Mouse (Mus musculus) central nervous system, embryonic 14 days (tissue): ENCODE measurements around the gene Sdr9c7. TPM values are rescaled to one million over a fixed set of nuclear protein-coding genes. Genes with fewer than 3 reads are reported as not detected.

Source experiments
- polyA plus RNA-seq: library from polyadenylated mRNA; depleted of rRNA; stranded (reverse); fragments of >200 nt; gene quantifications from 2 replicates; pipeline ENCODE4 v1.2.3, GENCODE M21; 2012; rRNA removed

Sdr9c7 gene
- not detected in 2 replicates for polyA plus RNA-seq

DNA sequence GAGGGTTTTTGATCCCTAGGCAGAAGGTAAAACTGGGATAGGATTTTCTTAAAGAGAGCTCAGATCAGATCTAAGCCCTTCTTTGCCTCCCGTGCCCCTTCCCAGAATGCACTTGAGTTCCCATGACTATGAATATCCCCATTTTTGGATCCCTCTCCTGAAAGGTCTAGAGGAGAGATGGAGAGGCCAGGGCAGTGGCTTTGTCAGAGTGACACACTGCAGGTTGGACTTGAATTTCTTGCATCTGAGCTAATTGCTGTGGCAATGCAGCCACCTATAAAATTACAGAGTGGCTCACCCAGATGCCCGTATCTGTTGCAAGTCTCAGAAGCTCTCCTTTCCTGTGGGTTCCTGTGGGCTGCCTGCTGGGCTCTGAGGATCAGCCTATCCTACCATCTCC is at the start of gene Sdr9c7:
Gene Sdr9c7, plus strand, starts transcription at position 301 of the 400 bp plus-strand sequence.

GRCm38 (mm10) chr10:127849628-127850027 is 48.7 kb upstream of the Sdr9c7 start, which contains the start of gene Rdh19:
Rdh19 (plus strand) TSS chr10:127849928.

DNA sequence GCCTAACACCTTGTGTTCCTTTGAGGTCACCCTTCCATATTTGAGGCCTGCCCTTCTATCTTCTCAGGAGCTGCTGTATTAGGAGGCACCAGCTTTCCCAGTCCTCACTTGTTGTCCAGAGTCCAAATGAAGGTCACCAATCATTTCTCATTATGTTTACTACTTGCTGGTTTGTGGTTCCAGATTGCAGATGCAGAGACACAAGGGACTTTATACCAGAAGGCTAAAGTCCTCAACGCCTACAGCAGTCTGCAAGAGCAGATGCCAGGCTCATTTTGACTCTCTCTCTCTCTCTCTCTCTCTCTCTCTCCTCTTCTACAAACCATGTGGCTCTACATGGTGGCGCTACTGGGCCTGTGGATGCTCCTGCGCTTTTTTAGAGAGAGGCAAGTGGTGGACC is 32.1 kb upstream of the Sdr9c7 start, which contains the start of gene Rdh16f2:
Gene Rdh16f2, plus strand, starts transcription at position 243 of the 400 bp plus-strand sequence.

GRCm38 (mm10) chr10:127888605-127889004 is 9.7 kb upstream of the Sdr9c7 start, which contains the start of gene Rdh7:
Rdh7 (minus strand) TSS chr10:127888817.

Other genes with a start within 250 kb of the Sdr9c7 start
- 8.7 and 9.0 TPM in 2 replicates for gene Nemp1, start 231.6 kb upstream of the Sdr9c7 start, polyA plus RNA-seq
- 9.8 and 18.1 TPM in 2 replicates for gene Nab2, start 229.9 kb upstream of the Sdr9c7 start, polyA plus RNA-seq
- gene Myo1a, start 193.3 kb upstream of the Sdr9c7 start, polyA plus RNA-seq, result 2.8 and 3.1 TPM in 2 replicates
- 0.44 and 1.0 TPM in 2 replicates for gene Tac2, start 174.0 kb upstream of the Sdr9c7 start, polyA plus RNA-seq
- gene Zbtb39, start 159.0 kb upstream of the Sdr9c7 start, polyA plus RNA-seq, result 14.6 and 15.2 TPM in 2 replicates
- gene Gpr182, start 146.8 kb upstream of the Sdr9c7 start, polyA plus RNA-seq, result 0.76 and 1.2 TPM in 2 replicates
- 0.05 and 0.12 TPM in 2 replicates for gene Rdh1, start 138.8 kb upstream of the Sdr9c7 start, polyA plus RNA-seq
- 0.30 TPM in 1 of 2 replicates, not detected in the other for gene Rdh16f1, start 138.7 kb upstream of the Sdr9c7 start, polyA plus RNA-seq
- 0.34 TPM in 1 of 2 replicates, not detected in the other for gene Rdh9, start 122.1 kb upstream of the Sdr9c7 start, polyA plus RNA-seq
- gene Rdh16, start 97.4 kb upstream of the Sdr9c7 start, polyA plus RNA-seq, result 0.01 TPM in 1 of 2 replicates, not detected in the other
- gene Rdh19, start 48.6 kb upstream of the Sdr9c7 start, polyA plus RNA-seq, result not detected in 2 replicates
- not detected in 2 replicates for gene Rdh16f2, start 32.0 kb upstream of the Sdr9c7 start, polyA plus RNA-seq
- gene Rdh7, start 9.7 kb upstream of the Sdr9c7 start, polyA plus RNA-seq, result not detected in 2 replicates
- not detected in 2 replicates for gene Hsd17b6, start 109.1 kb downstream of the Sdr9c7 start, polyA plus RNA-seq
- 39.1 and 45.7 TPM in 2 replicates for gene Prim1, start 116.7 kb downstream of the Sdr9c7 start, polyA plus RNA-seq
- 532 and 550 TPM in 2 replicates for gene Naca, start 137.1 kb downstream of the Sdr9c7 start, polyA plus RNA-seq
- gene Ptges3, start 160.4 kb downstream of the Sdr9c7 start, polyA plus RNA-seq, result 77.7 and 83.0 TPM in 2 replicates
- 1,340 and 1,417 TPM in 2 replicates for gene Atp5b, start 184.8 kb downstream of the Sdr9c7 start, polyA plus RNA-seq
- gene Baz2a, start 193.1 kb downstream of the Sdr9c7 start, polyA plus RNA-seq, result 34.0 and 36.0 TPM in 2 replicates